Mouse (Mus musculus): ENCODE results near the gene Pde8b.

The Pde8b gene

DNA sequence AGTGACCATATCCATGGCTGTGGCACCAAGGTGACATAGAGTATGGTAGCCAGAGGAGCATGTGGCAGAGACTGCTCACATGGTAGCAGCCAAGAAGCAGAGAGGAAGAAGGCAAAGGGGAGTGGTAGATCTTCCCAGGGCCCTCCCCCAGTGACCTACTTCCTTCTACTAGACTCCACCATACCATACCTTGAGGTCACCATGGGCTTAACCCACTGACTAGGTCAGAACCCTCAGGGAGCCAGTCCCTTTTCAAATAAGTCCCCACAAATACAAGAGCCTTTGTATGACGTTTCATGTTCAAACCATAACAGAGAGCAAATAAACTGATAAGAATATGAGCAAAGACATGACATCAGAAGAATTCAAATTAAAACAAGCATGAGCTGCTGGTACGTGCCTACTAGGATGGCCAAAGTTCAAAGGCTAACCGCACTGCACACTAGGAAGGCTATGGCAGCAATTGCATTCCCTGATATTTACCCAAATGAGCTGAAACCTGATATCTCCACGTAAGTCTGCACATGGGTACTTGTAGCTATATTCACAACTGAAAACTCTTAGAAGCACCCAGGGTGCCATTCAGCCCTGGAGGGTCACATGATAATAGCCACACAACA is 109.6 kb downstream of the Pde8b start:
- no peak for DNase-seq (ENCODE audit: low spot score)

DNA sequence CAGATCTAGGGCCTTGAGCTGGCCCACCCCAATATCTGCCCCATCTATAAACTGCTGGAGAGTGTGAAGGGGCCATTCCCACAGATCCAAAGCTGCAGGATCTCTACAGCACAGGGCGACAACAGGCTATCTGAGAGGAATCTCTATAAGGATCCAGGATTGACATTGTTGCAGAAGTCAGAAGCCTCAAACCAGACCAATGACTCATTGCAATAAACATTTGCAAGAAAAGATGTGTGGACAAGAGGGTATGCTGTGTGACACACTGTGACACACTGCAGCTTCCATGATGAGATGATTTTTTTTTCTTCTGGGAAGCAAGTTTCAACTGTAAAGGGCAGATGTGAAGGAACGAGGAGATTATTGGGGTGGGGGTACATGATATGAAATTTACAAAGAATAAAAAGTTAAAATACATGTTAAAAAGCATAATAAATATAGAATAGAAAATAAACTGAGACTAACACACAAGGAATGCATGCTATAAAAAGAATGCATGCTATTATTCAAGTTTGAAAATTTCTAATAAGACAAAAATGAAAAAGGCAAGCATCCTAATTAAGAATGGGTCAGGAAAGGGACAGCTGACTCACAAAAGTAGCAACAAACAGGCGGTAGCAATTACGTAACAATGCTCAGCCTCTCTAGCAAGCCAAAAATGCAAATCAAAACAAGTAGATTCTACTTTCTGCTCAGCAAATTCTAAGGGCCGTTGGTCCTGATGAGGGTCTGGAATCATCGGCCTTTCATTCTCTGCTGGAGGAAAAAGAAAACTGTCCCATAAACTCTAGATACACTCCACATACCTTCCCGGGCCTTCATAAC is 114.6 kb downstream of the Pde8b start:
- no peak for DNase-seq (ENCODE audit: low spot score)

DNA sequence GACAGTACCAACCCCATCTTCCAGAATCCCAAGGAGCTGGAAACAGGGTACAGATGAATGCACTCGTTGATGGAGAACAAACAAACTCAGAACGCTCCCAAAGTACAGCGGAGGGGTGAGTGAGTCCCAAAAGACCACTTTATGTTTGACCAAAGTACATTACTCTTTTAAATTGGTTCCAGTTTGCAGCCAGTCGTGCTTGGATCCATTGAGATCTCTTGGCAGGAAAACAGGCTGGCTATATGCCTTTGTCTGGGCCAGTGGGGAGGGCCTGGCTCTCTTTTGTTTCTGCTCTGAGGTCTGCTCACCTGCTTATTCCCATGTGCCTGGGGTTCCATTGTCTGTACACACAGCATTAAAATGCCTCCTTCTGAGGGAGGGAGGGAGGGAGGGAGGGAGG is 118.3 kb downstream of the Pde8b start:
- no peak for DNase-seq (ENCODE audit: low spot score)

DNA sequence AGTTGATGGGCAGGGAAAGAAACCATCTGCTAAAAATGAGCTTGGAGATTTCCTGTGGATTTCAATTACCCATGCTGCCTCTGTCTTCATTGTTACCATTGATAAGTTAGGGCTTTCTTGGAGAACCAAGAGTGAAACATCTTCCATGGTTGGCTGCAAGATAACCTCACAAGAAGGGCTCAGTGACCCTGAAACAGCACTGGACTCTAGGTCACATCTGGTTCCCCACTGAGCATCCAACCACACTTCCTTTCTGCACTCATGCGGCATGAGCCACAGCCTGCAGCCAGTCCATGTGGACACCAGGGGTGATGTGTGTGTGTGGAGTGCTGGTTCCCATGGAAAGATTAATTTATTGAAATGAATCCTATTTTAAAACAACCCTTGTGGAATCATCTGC is 119.1 kb downstream of the Pde8b start:
- no peak for DNase-seq (ENCODE audit: low spot score)

DNA sequence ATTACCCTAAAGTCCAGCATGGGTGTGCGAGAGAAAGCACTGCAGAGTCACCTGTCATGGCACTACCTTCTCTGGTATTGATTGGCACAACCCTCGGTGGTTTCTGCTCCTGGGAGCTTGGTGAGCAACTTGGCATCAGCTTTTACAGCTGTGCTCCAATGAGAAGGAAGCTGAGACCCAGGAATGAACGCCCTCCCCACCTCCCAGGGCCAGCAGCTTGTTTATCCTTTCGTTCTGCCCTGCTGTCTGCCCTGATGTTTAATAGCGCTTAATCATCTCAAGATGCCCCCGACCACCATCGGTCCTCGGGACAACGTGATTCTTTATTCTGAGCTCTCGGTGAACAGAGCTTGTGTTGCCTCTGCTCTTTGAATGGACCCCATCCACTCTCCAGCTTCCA is 122.8 kb downstream of the Pde8b start:
- no peak for DNase-seq (ENCODE audit: low spot score)

DNA sequence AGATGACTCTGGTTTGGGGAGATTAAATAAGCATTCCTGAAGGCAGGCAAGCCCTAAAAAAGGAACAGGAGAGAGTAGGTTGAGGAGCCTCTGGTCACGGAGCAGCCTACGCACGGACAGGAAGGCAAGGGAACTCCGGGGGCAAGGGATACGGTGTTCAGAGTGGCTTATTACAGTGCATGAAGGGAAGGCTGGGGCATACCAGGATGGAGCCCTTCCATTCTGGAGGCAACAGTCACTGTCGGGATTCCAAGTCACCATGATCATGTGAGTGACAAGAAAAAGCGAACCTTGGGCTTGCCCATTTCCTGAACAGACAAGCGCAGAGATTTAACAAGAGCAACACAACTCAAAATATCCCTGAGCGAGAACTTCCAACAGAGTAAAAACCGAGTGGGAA is 123.3 kb downstream of the Pde8b start:
- no peak for DNase-seq (ENCODE audit: low spot score)

DNA sequence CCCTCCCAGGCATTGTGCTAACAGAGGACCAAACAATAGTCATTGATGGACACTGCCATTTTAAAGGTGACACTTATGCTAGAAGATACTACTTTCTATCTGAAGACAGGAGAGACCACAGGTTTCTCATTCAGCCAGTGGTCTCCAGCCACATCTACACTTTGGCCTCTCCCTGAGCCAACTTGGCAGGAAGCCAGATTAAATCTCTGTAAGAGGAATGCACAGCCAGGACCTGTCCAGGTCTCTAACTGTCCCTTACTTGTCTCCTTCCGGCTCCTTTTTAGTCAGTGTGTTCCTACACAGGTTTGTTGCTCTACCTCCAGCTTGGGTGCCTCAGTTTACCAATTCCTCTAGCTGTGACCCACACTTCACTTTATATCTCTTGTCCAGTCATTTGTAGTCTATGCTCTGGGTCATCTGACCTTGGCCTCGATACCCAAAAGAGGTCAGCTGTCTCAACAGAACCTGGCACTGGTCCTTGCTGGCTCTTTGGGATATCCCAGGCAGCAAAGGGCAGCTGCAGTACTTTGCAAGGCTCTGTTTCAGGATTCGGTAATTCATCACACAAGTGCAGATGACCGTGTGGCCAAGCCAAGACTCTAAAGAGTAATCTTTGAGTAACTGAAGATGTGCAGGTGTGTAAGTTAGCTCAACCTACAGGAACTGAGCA is 124.5 kb downstream of the Pde8b start:
- DNase-seq (ENCODE audit: low spot score) = no peak

DNA sequence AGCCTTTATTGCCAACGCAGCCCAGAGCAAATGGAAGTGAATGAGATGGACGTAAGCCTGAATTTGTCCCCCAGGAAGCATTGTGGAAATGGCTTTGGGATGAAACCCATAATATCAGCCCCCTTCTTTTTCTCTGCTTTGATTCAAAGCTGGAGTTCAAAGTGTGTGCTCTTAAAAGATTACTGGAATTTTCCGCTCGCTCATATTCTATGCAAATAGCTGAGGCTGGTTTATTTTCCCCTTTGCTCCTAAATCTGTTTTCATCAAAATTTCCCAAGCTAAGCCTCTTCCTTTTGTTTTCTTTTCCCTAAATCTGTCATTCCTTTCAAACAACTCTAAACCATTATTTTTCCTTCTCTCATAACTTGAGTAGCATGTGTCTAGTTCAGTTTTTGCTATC is 129.6 kb downstream of the Pde8b start:
- DNase-seq (ENCODE audit: low spot score) = no peak

DNA sequence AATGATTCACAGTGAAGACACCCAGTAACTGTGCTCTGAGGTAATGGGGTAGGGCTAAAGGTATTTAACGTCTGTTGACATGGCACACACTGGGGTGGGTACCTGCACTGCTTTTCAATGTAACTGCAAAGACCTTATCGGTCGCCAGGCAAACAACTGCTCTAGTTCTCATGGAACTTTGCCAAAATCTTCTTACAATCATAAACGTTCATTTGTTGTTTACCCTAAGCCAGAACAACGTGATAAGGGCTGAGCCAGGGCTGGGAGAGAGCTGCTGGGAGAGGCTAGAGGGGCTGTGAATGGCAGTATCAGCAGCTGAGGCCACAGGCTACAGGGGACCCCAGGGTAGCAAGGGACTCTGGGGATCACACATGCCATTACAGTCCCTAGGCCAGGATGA is 136.4 kb downstream of the Pde8b start:
- DNase-seq (ENCODE audit: low spot score) = peak; percentile 52

DNA sequence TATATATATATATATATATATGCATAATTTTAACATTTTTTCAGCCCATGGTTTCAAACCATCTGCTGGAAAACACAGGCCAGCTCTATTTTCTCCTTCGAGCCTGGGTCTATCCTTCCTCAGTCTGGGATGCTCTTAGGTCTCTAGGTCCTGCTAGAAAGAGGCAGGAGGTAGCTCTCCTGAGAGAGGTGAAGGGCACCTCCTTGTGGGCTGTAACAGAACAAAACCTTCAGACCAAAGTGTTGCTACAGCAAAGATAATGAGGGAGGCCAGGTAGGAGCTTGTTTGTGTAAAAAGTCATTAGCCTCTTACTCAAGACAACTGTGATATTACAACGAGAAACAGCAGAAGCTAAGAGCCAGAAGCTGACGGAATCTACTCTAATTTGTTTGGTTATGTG is 140.6 kb downstream of the Pde8b start:
- no peak for DNase-seq (ENCODE audit: low spot score)

DNA sequence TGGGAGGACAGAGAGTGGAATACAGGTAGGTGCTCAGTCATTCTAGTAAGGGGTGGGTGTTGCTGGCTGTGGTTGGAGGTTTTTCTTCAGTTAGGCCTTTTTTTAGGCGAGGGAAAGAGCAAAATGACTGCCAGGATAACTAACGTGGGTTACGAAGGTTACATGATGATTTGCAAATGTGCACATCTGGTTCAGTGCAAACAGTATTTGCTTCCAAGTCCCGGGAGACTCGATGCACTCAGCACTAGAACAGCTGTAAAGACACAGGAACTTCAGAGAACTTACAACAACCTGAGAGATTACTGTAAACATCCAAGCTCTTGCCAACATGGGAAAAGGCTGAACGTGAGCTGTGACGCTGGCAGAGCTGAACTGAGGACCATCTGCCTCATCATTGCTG is 142.1 kb downstream of the Pde8b start:
- DNase-seq (ENCODE audit: low spot score) = no peak

DNA sequence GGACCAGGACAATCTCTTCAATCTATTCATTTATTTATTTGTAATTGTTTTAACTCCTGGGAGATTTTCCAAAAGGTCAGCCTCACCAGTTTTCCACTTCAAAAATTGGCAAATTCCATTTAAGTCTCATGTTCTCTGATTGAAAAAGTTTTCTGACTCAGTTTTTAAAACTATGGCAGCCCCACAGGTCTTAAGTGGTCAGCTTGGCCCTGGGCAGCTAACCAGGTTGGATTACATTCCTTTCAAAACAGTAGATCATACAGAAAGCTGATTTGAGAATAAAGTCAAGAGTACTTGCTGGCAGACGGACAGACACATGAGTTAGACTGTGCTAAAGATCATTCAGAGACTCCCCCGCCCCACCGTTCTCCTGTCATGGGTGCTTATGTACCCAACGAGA is 145.3 kb downstream of the Pde8b start:
- no peak for DNase-seq (ENCODE audit: low spot score)

DNA sequence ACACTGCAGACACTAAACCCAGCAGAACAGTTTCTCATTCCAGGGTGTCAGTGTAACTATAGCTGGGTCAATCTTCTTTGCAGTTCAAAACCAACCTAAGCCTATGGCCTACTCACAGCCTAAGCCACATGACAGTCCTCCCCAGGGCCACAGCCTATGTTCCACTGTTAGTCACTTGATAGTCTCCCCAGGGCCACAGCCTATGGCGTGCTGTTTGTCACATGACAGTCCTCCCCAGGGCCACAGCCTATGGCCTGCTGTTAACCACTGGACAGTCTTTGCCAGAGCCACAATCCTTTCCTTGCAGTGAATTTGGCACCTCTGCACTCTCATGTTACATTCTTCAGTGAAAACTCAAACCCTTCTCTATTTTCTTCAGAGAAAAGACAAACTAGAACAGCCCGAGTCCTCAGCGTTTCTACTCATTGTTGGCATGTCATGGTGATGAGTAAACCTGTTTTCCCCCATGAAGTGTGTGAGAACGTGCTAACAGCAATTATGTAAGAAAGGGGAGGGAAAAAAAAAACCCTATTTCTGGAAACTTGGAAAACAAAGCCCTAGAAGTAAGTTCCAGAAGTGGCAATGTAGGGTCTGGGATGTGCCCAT is 147.0 kb downstream of the Pde8b start:
- no peak for DNase-seq (ENCODE audit: low spot score)

DNA sequence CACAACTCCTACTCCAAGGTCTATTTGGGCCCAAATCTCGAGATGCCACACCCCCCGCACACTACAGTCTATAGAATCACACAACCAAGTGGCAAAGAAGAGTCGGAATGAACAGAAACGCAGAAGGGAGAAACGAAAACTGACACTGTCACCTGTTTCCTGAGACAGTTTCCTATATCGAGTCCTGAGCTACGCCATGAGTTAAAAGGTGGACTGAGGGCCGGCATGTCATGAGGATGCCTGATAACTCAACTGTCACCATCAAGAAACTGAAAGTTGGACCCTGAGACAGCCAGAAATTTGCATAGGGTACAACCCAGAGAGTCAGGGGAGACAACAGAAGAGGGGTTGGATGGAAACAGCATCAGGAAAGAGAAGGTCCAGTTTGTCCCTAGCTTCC is 148.8 kb downstream of the Pde8b start:
- DNase-seq (ENCODE audit: low spot score) = no peak

DNA sequence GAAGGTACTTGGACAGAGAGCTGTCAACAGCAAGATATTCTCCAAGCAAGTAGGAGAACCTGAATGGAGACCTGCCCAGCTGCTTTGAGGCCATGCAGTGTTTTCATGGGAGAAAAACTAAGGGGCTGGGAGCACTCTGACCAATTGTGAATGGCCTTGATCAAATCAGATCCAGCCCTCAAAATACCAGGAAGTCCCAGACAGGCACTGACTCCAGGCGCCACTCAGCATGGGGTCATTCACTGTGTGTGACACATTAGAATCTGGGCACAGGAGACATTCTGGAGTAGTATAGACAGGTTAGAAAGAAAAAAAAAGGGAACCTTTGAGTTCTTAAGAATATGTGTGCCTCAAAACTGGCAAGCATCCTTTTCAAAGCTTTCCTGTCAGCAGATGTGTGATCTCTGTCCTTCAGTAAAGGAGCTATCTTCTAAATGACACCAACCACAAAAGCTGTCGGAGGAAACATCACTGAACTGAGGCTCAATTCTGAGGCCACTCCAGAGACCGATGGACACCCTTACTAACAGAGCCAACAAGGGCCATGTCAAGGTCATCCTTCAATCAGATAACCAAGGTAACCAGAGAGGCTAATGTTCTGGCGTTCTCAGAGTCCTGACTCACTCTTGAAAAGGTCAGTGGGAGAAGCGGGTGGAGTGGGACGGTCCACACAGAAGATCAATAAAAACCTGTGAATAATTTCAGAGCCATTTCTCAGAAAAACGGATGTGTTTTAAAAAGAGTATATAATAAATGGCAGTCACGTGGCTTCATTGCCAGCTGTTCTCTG is 151.0 kb downstream of the Pde8b start:
- DNase-seq (ENCODE audit: low spot score) = peak; percentile 29

DNA sequence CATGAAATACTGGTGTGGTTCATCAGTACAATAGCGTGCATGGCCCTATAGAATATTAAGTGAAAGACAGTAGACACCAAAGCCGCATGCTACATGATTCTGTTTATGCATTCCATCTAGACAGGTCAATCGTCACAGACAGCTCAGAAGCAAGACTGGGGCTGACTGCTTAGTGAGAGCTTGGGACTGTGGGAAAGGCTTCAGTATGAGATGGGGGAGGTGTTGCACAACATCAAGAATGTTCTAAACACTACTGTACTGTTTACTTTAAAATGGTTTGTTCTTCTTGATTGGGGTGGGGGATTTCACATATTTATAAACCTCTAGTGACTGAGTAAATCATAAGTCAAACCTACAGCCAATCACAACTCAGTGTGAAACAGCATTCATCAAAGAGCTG is 153.5 kb downstream of the Pde8b start:
- no peak for DNase-seq (ENCODE audit: low spot score)

DNA sequence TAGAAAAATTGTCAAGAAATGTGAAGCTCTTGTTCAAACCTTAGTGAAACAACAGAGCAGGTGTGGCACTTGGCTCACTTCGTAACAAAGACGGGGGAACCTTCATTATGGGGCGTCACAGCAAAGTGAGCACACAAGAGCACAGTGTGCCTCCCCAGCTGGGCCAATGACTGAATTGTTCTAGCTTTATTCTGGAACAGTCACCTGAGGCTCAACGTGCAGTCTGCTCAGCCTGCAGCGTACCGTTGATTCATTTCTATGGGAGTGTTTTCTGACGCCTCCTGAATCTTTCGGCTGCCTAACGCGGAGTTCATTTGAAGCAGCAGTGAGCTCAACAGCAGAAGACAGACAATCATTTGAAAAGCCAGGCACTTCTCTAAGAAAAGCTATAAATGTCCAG is 154.3 kb downstream of the Pde8b start:
- no peak for DNase-seq (ENCODE audit: low spot score)

DNA sequence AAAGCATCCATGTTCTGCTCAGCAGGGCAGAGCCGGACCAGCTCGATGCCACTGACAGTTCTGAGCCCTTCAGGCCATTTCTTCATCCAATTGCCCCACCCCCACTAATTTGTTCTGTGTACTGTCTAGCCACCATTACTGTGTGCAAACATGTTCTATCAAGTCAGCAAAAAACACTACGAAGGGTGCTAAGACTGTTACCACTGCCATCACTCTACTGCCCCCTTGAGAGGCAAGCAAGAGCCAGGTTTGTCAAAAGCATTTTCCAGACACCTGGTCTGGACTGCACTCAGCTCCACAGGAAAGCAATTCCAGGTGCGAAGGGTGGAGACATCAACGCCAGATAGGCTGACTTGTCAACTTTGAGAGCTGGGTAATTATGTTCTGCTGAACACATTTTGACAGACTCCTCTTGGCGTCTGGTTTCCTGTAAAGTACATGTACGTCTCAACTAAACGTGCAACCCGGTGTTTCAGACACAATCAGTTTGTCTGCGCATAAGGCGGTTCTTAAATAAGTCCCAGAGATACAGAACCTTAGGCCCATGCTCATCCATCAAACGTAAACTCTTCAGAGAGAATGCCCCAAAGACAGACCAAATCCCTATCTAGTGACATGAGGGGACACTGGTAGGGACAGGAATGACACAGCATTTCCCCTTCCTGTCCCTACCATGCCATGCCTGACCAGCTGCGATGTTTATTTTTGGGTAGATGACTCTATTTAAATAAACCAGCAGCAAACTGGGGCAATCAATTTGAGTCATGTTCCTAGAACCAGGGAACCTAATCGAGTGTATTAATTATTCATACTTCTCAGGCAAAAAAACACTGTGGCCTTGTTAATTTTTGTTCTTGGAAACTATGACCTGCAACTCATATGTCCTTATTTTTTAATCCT is 158.3 kb downstream of the Pde8b start:
- DNase-seq (ENCODE audit: low spot score) = no peak

DNA sequence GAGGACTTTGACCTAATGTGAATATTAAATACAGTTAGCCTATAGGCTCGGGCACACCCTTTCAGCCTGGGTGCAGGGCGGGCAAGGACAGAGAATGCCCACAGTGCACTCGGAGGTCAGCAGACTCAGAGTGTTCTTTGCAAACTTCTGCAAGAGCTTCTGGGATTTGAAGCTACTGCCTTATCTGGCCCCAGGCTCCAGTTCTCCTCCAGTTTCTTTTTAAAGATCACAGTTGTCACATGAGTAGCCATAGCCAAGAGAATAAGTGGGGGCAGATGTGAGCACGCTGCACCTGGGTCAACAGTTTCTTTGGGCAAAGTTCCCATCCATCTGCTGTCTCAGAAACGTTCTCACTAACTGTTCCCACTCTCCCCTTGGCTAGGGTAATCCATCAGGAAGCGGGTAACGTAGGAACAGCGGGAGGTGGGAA is 162.8 kb downstream of the Pde8b start:
- no peak for DNase-seq (ENCODE audit: low spot score)

DNA sequence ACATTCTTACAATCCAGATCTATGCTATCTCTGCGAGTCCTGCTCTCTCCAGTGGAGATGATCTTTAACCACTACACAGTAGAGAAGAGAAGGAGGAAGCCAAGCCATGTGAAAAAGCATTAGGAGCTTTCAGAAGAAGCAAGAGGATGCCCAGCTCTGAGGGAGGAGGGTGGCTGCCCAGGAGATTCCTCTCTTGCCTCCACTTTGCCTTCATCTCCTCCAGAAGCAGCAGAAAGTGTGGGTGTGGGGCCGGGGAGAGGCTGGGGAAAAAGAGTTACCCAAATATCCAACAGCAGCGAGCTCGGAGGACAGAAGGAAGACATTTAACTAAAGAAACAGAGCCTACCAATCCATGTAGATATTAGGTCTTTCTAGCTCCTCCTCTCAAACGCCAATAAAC is 164.1 kb downstream of the Pde8b start:
- no peak for DNase-seq (ENCODE audit: low spot score)

DNA sequence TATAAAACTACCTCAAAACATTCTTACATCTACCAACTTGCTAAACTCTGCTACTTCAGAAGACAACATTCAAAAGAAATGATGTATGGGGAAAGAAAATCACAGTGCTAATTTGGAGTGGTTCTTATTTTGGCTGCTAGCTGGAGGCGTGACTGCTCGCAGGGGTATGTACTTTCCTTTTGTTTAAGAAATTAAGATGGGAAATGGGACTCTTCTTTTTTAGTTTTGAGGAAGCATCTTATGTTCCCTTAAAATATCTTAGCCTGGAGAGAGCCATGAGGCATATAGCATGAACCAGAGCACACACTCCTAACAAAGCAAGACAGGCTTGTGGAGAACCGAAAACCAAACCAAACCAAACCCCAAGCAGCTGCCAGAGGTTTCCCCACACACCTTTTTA is 167.5 kb downstream of the Pde8b start:
- no peak for DNase-seq (ENCODE audit: low spot score)

All from urinary bladder, postnatal 14 days (tissue).